Mouse (Mus musculus): Measurements from ENCODE around the gene Gpr107. TPM values are rescaled to one million over a fixed set of nuclear protein-coding genes. Genes with fewer than 3 reads are reported as not detected.

Gpr107 gene
- polyA plus RNA-seq, 2 experiments = 25.1 to 34.5 TPM

DNA sequence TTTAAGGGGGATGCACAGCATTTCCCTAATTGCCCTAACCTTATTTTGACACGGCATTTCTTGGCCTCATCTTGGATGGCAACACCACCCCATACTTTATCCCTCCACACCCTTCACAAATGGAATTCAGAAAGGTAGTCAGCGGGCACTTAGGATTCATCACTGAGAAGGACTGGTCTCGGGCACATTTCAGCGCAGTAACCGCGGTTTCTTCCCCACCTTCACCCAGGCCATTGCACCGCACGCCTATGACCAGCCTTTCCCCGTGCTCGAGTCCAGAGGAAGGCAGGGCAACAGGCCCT, 11.4 kb upstream of the Gpr107 start:
- no peaks in the 10 kb centered on the region for H3K27me3 ChIP-seq (ENCODE audit: control insufficient read depth, insufficient read depth, low read length)
- H3K4me2 ChIP-seq (replicated peaks; ENCODE audit: low read depth, low read length, severe bottlenecking) = peak overlapping the region; percentile 92
- H3K27ac ChIP-seq (replicated peaks; ENCODE audit: low read depth, low read length) = no peak overlapping the region
- no peaks in the 10 kb centered on the region for H3K9me3 ChIP-seq (ENCODE audit: control insufficient read depth, low read length)
- peak overlapping the region; percentile 89 for H3K9ac ChIP-seq (ENCODE audit: low read depth, low read length, severe bottlenecking)
- no peak for TF ChIP-seq POLR2A (IDR thresholded peaks at IDR 0.05; ENCODE audit: borderline replicate concordance, extremely low read depth, insufficient read depth, insufficient read length)
- whole genome bisulfite sequencing = 8% methylated on average over 10 of the region's 10 CpGs
- peak overlapping the region; percentile 90 for H3K4me3 ChIP-seq (replicated peaks; ENCODE audit: low read length)
- DNase-seq (ENCODE audit: low spot score) (no peak), ATAC-seq (ENCODE audit: low FRiP score, low read depth) (no peak)
- peaks cover 13% of the 10 kb centered on the region; the same call in 1 of the 2 replicates for H3K4me1 ChIP-seq (ENCODE audit: control insufficient read depth, insufficient read depth, low read length)
- no peaks in the 10 kb centered on the region for H3K36me3 ChIP-seq (ENCODE audit: control insufficient read depth, insufficient read depth, low read length)

- Histone ChIP-seq H3K36me3 (ENCODE audit: control insufficient read depth, insufficient read depth, low read length) (peaks cover 3% of the 10 kb centered on the region), H3K9me3 (ENCODE audit: control insufficient read depth, low read length) (no peaks in the 10 kb centered on the region), H3K9ac (ENCODE audit: low read depth, low read length, severe bottlenecking) (peak overlapping the region; percentile 89), H3K27ac (replicated peaks; ENCODE audit: low read depth, low read length) (peak overlapping the region; percentile 82), H3K4me2 (replicated peaks; ENCODE audit: low read depth, low read length, severe bottlenecking) (peak overlapping the region; percentile 92), H3K4me3 (replicated peaks; ENCODE audit: low read length) (peak overlapping the region; percentile 90), H3K4me1 (ENCODE audit: control insufficient read depth, insufficient read depth, low read length) (peaks cover 7% of the 10 kb centered on the region; the same call in 1 of the 2 replicates), H3K27me3 (ENCODE audit: control insufficient read depth, insufficient read depth, low read length) (no peaks in the 10 kb centered on the region)
- under 1% methylated on average over 46 of the region's 78 CpGs for WGBS
- ATAC-seq (ENCODE audit: low FRiP score, low read depth) = peak; percentile 72
- DNase-seq (ENCODE audit: low spot score) = no peak
- no peak for TF ChIP-seq POLR2A (IDR thresholded peaks at IDR 0.05; ENCODE audit: borderline replicate concordance, extremely low read depth, insufficient read depth, insufficient read length)
Observed at GRCm38 (mm10) chr2:31141074-31141866, 10.8 kb upstream of the Gpr107 start.

DNA sequence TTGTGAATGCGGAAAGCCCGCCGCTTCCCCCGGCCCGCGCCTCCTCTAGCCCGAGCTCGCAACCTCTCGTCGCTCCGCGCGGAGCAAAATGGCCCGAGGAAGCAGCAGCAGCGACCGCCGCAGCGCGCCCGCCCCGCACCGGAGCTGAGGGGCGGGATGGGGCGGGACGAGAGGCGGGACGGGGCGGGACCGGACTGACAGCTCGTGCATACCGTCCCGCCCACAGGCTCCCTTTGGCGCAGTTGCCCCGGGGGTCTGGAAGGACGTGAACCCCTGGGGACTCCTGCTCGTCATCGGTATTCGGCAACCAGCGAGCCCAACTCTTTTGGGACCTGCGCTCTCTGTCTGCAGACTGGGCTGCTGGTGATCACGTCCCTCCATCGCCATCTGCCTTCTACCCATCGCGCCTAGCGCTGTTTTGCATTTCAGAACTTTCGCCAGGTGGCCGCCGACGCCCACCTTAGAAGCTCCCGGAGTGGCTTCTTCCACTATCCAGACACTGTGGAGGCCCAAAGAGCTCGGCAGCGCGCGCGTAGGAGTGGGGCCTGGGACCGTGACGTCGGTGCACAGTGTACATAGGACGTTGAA, 10.2 kb upstream of the Gpr107 start, which contains the start of gene Fnbp1:
Gene Fnbp1 (minus strand): TSS at position 142 of the 588 bp plus-strand sequence.
- Histone ChIP-seq H3K4me3 (replicated peaks; ENCODE audit: low read length) (peak within 1 kb of the TSS; percentile 90), H3K9ac (ENCODE audit: low read depth, low read length, severe bottlenecking) (peak within 1 kb of the TSS; percentile 89), H3K27ac (replicated peaks; ENCODE audit: low read depth, low read length) (peak within 1 kb of the TSS; percentile 82), H3K4me2 (replicated peaks; ENCODE audit: low read depth, low read length, severe bottlenecking) (peak within 1 kb of the TSS; percentile 92), H3K27me3 (ENCODE audit: control insufficient read depth, insufficient read depth, low read length) (no peaks in the 10 kb centered on the region), H3K36me3 (ENCODE audit: control insufficient read depth, insufficient read depth, low read length) (peaks cover 9% of the 10 kb centered on the region), H3K9me3 (ENCODE audit: control insufficient read depth, low read length) (no peaks in the 10 kb centered on the region), H3K4me1 (ENCODE audit: control insufficient read depth, insufficient read depth, low read length) (peaks cover 7% of the 10 kb centered on the region; the same call in 1 of the 2 replicates)
- peak; percentile 90; the same call in 1 of the 2 replicates for TF ChIP-seq POLR2A (IDR thresholded peaks at IDR 0.05; ENCODE audit: borderline replicate concordance, extremely low read depth, insufficient read depth, insufficient read length)
- ATAC-seq (ENCODE audit: low FRiP score, low read depth) (peak; percentile 94), DNase-seq (ENCODE audit: low spot score) (peak; percentile 87)
- 0% methylated on average over 40 of the region's 59 CpGs for WGBS

GRCm38 (mm10) chr2:31142505-31142904, 9.6 kb upstream of the Gpr107 start:
- WGBS = 39% methylated on average over 3 of the region's 3 CpGs
- Histone ChIP-seq H3K4me3 (replicated peaks; ENCODE audit: low read length) (peak overlapping the region; percentile 90), H3K36me3 (ENCODE audit: control insufficient read depth, insufficient read depth, low read length) (peaks cover 13% of the 10 kb centered on the region), H3K9ac (ENCODE audit: low read depth, low read length, severe bottlenecking) (peak overlapping the region; percentile 89; the same call in 1 of the 2 replicates), H3K4me2 (replicated peaks; ENCODE audit: low read depth, low read length, severe bottlenecking) (peak overlapping the region; percentile 92), H3K4me1 (ENCODE audit: control insufficient read depth, insufficient read depth, low read length) (0 out of 2 replicates have a peak, but pooled peaks cover 3% of the 10 kb centered on the region), H3K27me3 (ENCODE audit: control insufficient read depth, insufficient read depth, low read length) (no peaks in the 10 kb centered on the region), H3K27ac (replicated peaks; ENCODE audit: low read depth, low read length) (no peak overlapping the region), H3K9me3 (ENCODE audit: control insufficient read depth, low read length) (no peaks in the 10 kb centered on the region)
- ATAC-seq (ENCODE audit: low FRiP score, low read depth) (no peak), DNase-seq (ENCODE audit: low spot score) (no peak)
- no peak for TF ChIP-seq POLR2A (IDR thresholded peaks at IDR 0.05; ENCODE audit: borderline replicate concordance, extremely low read depth, insufficient read depth, insufficient read length)

GRCm38 (mm10) chr2:31143326-31143725, 8.8 kb upstream of the Gpr107 start:
- Histone ChIP-seq H3K4me3 (replicated peaks; ENCODE audit: low read length) (no peak overlapping the region), H3K36me3 (ENCODE audit: control insufficient read depth, insufficient read depth, low read length) (peaks cover 18% of the 10 kb centered on the region), H3K27me3 (ENCODE audit: control insufficient read depth, insufficient read depth, low read length) (no peaks in the 10 kb centered on the region), H3K9me3 (ENCODE audit: control insufficient read depth, low read length) (no peaks in the 10 kb centered on the region), H3K4me2 (replicated peaks; ENCODE audit: low read depth, low read length, severe bottlenecking) (no peak overlapping the region), H3K9ac (ENCODE audit: low read depth, low read length, severe bottlenecking) (no peak overlapping the region), H3K4me1 (ENCODE audit: control insufficient read depth, insufficient read depth, low read length) (0 out of 2 replicates have a peak, but pooled peaks cover 3% of the 10 kb centered on the region), H3K27ac (replicated peaks; ENCODE audit: low read depth, low read length) (no peak overlapping the region)
- 69% methylated on average over 6 of the region's 6 CpGs for WGBS
- ATAC-seq (ENCODE audit: low FRiP score, low read depth) (no peak), DNase-seq (ENCODE audit: low spot score) (no peak)
- TF ChIP-seq POLR2A (IDR thresholded peaks at IDR 0.05; ENCODE audit: borderline replicate concordance, extremely low read depth, insufficient read depth, insufficient read length) = no peak

Data from limb, embryonic 14.5 days (tissue).